Mouse (Mus musculus) midbrain, embryonic 11.5 days (tissue): ENCODE data around the gene Lzts3. TPM values are rescaled to one million over a fixed set of nuclear protein-coding genes. Genes with fewer than 3 reads are reported as not detected.
A peak's percentile ranks its signal among the peaks of the same experiment; 100 is the strongest.

Experiments
- ATAC-seq: fragments of 200-750 bp; cut with Nextera tagmentation; 2 replicates; pipeline ENCODE4 v1.8.0; 2017; ENCODE audit warnings: moderate TSS enrichment, moderate library complexity; ENCODE audit not compliant: low FRiP score
- DNase-seq: peaks from one replicate; pipeline ENCODE4 v3.0.0; 2015; ENCODE audit warnings: low spot score; ENCODE audit errors: missing footprints
- H3K27ac ChIP-seq: fragments of 300-500 bp; sonication (generic); 2 replicates; pipeline ENCODE4 v1.5.1; 2014; ENCODE audit warnings: low read depth, low read length
- H3K27me3 ChIP-seq: fragments of 300-500 bp; sonication (generic); 2 replicates; pipeline ENCODE4 v1.6.1; 2014; ENCODE audit warnings: mild to moderate bottlenecking, low read length, moderate library complexity, mixed read lengths; ENCODE audit not compliant: control insufficient read depth, insufficient read depth
- H3K36me3 ChIP-seq: fragments of 300-500 bp; sonication (generic); 2 replicates; pipeline ENCODE4 v1.6.1; 2014; ENCODE audit warnings: mild to moderate bottlenecking, low read length, moderate library complexity, mixed read lengths; ENCODE audit not compliant: control insufficient read depth, insufficient read depth
- H3K4me1 ChIP-seq: fragments of 300-500 bp; sonication (generic); 2 replicates; pipeline ENCODE4 v1.6.1; 2014; ENCODE audit warnings: low read length; ENCODE audit not compliant: control insufficient read depth, insufficient read depth
- H3K4me2 ChIP-seq: fragments of 300-500 bp; sonication (generic); 2 replicates; pipeline ENCODE4 v1.6.1; 2014; ENCODE audit warnings: mild to moderate bottlenecking, moderate library complexity
- H3K4me3 ChIP-seq: fragments of 300-500 bp; sonication (generic); 2 replicates; pipeline ENCODE4 v1.5.1; 2014; ENCODE audit warnings: low read depth, low read length
- H3K9ac ChIP-seq: fragments of 300-500 bp; sonication (generic); 2 replicates; pipeline ENCODE4 v1.6.1; 2014; ENCODE audit warnings: low read length
- H3K9me3 ChIP-seq: fragments of 300-500 bp; sonication (generic); 2 replicates; pipeline ENCODE4 v1.6.1; 2016; ENCODE audit warnings: low read length; ENCODE audit not compliant: control insufficient read depth
- WGBS: fragments of 180-500 bp; shearing (Covaris S2); extraction: QIAGEN DNeasy Blood & Tissue Kit; methylation state at CpG from one replicate; pipeline ENCODE4 v1.1.7; 2014; 5-methylcytosine and 5-hydroxymethylcytosine counted together
- polyA plus RNA-seq: library from polyadenylated mRNA; unstranded; fragments of >200 nt; fragmentation: Nextera tagmentation; extraction: Ambion mirVana; gene quantifications from 2 replicates; pipeline ENCODE4 v1.2.1, GENCODE M21; 2014

The Lzts3 gene
- 1.1 and 1.4 TPM in 2 replicates for polyA plus RNA-seq

DNA sequence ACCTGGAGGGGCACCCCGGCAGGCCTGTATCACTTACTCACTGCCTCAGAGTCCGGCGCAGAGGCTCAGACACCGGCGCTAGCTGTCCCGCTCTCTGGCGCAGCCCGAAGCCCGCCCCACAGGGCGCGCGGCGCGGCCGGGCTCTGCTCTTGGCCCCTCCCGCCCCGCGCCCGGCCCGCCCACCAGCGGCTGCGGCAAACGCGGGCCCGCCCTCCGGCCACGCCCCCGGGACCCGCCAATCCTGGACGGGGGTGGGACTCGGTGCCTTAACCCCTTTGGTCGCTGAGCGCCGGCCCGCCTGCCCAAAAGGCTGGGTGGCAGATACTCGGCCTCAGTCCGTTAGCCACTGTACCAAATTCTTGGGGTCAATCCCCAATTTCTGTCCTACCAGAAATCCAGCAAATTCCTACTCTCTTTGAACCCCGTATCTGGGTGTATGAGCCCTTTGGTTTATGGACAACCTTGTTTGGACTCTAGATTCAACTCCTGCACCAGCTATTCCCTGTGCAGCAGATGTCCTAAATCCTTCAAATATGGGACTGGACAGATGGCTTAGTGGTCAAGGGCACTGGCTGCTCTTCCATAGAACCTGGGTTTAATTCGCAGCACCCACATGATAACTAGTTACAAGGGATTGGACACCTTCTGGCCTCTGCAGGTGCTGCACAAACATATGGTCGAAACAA, at the start of gene Lzts3:
Gene Lzts3 (minus strand): TSS at position 120 of the 686 bp plus-strand sequence.
- peak; percentile 97 for ATAC-seq
- H3K9me3 ChIP-seq: no peaks in the 10 kb centered on the region
- peaks cover 12% of the 10 kb centered on the region for H3K27me3 ChIP-seq
- peak; percentile 99 for DNase-seq
- peak within 1 kb of the TSS; percentile 69 for H3K9ac ChIP-seq
- H3K4me3 ChIP-seq: peak within 1 kb of the TSS; percentile 60
- no peaks in the 10 kb centered on the region for H3K36me3 ChIP-seq
- peaks cover 4% of the 10 kb centered on the region; the same call in 1 of the 2 replicates for H3K4me1 ChIP-seq
- peak within 1 kb of the TSS; percentile 83 for H3K4me2 ChIP-seq
- H3K27ac ChIP-seq: no peak within 1 kb of the TSS
- 4% methylated on average over 34 of the region's 40 CpGs for WGBS

DNA sequence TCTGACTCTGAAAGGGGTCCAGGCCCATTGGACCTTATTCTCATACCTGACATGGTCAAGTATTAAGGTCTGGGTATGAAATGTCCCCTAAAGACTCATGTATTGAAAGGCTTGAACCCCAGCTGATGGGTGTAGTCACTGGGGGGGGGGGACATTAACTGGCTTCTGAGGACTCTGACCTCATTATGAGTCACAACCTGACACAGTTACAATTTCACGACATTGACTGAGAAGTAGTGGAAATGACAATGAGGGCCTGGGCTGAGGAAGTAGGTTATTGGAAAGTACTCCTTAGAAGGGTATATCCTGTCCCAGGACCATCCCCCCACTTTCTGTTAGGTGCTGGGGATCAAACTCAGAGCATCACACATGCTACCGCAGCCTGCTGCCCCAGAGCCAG, 46.4 kb upstream of the Lzts3 start:
- H3K27ac ChIP-seq: no peak overlapping the region
- no peak overlapping the region for H3K4me2 ChIP-seq
- no peak for ATAC-seq
- H3K9ac ChIP-seq: no peak overlapping the region
- no peaks in the 10 kb centered on the region for H3K36me3 ChIP-seq
- WGBS: 89% methylated on average over 2 of the region's 2 CpGs
- no peaks in the 10 kb centered on the region for H3K4me1 ChIP-seq
- DNase-seq: no peak
- no peaks in the 10 kb centered on the region for H3K27me3 ChIP-seq
- no peak overlapping the region for H3K4me3 ChIP-seq
- no peaks in the 10 kb centered on the region for H3K9me3 ChIP-seq

DNA sequence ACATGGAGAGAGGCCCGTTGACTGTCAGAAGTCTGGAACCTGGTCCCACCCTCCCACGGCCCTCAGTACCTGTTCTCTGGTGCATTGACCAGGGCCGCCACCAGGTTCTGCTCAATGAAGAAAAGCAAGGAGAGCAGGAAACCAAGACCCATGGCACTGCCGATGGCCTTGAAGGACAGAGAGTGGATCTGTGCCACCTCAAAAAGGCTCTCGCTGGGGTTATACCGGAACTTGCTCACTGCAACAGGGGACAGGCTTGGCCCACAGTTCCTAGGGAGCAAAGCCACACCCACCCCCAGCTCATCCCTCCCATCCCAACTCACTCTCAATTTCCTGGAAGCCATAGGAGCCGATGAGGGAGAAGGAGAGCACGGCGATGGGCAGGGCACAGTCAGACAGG, 42.8 kb upstream of the Lzts3 start:
- Histone ChIP-seq H3K36me3 (peaks cover 6% of the 10 kb centered on the region), H3K4me1 (no peaks in the 10 kb centered on the region), H3K9me3 (no peaks in the 10 kb centered on the region), H3K4me2 (no peak overlapping the region), H3K27me3 (no peaks in the 10 kb centered on the region), H3K4me3 (no peak overlapping the region), H3K27ac (no peak overlapping the region), H3K9ac (no peak overlapping the region)
- 92% methylated on average over 9 of the region's 9 CpGs for WGBS
- no peak for DNase-seq
- ATAC-seq: no peak

DNA sequence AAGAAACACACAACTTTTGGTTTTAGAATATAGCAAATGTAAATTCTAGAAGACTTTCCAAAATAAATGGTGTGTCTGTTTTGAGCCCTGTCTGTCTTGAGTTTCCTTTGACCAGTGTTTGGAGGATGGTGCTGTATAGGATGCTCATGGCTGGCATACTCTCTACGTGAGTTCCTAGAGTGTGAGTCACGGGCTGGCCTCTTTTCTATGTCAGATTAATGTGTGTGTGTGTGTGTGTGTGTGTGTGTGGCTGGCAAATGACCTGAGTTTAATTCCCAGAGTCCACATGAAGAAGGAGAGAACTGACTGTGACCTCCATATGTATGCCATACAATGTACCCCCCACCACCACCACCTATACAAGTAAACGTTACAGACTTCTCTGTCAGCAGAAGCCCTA, 38.9 kb upstream of the Lzts3 start:
- 76% methylated on average over 3 of the region's 3 CpGs for WGBS
- no peak overlapping the region for H3K27ac ChIP-seq
- H3K4me2 ChIP-seq: no peak overlapping the region
- H3K4me1 ChIP-seq: no peaks in the 10 kb centered on the region
- ATAC-seq (no peak), DNase-seq (no peak)
- H3K27me3 ChIP-seq: no peaks in the 10 kb centered on the region
- no peaks in the 10 kb centered on the region for H3K9me3 ChIP-seq
- H3K36me3 ChIP-seq: peaks cover 21% of the 10 kb centered on the region
- H3K4me3 ChIP-seq: no peak overlapping the region
- H3K9ac ChIP-seq: no peak overlapping the region

DNA sequence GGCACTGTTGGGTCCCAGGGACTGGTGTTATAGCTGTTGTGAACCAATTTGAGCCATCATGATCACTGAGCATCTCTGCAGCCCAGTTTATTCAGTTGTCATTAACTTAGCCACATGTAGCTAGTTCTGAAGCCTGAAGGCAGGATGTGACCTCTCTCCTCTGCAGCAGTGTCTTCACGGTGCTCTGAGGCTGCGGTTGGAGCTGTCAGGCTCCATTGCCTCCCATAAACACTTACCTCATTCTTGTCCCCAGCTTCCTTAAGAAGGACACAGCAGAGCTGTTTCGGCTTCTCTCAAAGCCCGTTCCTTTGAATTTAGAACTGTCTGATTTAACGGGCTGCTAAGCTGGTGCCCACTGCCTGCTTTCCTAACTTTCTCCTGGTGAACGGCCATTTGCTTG, 37.3 kb upstream of the Lzts3 start:
- no peak overlapping the region for H3K27ac ChIP-seq
- peaks cover 29% of the 10 kb centered on the region for H3K36me3 ChIP-seq
- ATAC-seq (no peak), DNase-seq (no peak)
- no peak overlapping the region for H3K9ac ChIP-seq
- H3K4me2 ChIP-seq: no peak overlapping the region
- H3K4me3 ChIP-seq: no peak overlapping the region
- H3K9me3 ChIP-seq: no peaks in the 10 kb centered on the region
- H3K27me3 ChIP-seq: no peaks in the 10 kb centered on the region
- WGBS: 93% methylated on average over 6 of the region's 6 CpGs
- H3K4me1 ChIP-seq: no peaks in the 10 kb centered on the region

DNA sequence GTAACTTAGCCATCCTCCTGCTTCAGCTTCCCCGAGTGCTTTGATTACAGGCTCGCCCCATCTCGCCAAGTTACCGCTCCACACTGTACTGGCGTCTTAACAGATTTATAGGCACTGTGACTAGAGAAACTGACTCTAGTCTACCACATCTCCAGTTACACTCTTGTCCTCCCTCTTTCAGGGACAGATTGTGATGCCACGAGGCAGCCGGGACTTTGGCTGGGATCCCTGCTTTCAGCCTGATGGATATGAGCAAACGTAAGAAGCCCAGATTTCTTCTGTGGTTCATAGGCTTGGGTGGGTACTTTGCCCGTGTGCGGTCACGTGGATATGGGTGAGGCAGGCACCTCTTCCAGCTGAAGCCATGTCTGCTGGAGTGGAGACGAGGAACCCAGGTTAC, 36.6 kb upstream of the Lzts3 start:
- 95% methylated on average over 12 of the region's 12 CpGs for WGBS
- Histone ChIP-seq H3K4me1 (no peaks in the 10 kb centered on the region), H3K9me3 (no peaks in the 10 kb centered on the region), H3K36me3 (peaks cover 33% of the 10 kb centered on the region), H3K4me3 (no peak overlapping the region), H3K4me2 (no peak overlapping the region), H3K27ac (no peak overlapping the region), H3K27me3 (no peaks in the 10 kb centered on the region), H3K9ac (no peak overlapping the region)
- DNase-seq (no peak), ATAC-seq (no peak)

DNA sequence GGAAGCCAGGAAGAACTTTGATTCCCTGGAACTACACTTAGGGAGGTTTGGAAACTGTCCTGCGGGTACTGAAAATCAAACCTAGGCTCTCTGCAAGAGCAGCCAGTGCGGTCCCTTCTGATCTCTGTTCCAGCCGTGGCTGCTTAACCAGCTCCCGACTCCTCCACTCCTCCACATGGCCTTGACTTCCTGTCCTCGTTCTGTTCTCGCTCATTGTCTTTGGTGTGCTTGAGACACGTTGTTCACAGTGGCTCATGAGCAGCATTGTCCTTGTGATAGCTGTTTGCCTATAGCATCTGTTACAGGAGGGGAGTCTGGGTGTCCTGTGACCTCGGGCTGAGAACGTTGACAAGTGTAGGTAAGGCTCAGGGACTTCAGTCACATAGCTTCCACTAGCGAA, 34.6 kb upstream of the Lzts3 start:
- ATAC-seq: no peak
- no peak overlapping the region for H3K27ac ChIP-seq
- peaks cover 35% of the 10 kb centered on the region for H3K36me3 ChIP-seq
- H3K4me2 ChIP-seq: no peak overlapping the region
- H3K27me3 ChIP-seq: no peaks in the 10 kb centered on the region
- 94% methylated on average over 10 of the region's 10 CpGs for WGBS
- no peaks in the 10 kb centered on the region for H3K9me3 ChIP-seq
- no peaks in the 10 kb centered on the region for H3K4me1 ChIP-seq
- H3K4me3 ChIP-seq: no peak overlapping the region
- no peak for DNase-seq
- no peak overlapping the region for H3K9ac ChIP-seq

DNA sequence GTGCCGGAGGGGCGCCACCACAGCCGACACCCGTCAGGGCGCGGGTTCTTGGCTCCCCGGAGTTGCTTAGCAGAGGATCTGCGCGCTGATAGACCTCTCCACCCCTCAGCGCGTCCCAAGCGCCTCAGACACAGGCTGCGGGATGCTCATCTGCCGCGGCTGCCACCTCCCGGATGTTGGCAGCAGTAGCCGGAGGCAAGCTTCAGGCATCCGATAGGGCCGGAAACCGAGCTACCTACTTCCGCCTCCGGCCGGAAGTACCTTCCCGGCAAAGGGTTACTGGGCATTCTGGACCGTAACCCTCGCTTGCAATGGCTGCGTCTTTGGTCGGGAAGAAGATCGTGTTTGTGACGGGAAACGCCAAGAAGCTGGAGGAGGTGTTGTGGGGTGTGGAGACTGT, 25.0 kb upstream of the Lzts3 start, which contains the start of gene Itpa:
Gene Itpa (plus strand): TSS at position 52 of the 400 bp plus-strand sequence.
- peak; percentile 95 for DNase-seq
- Histone ChIP-seq H3K9me3 (no peaks in the 10 kb centered on the region), H3K4me2 (peak within 1 kb of the TSS; percentile 90), H3K27me3 (no peaks in the 10 kb centered on the region), H3K4me1 (peaks cover 16% of the 10 kb centered on the region), H3K36me3 (peaks cover 6% of the 10 kb centered on the region; the same call in 1 of the 2 replicates), H3K27ac (peak within 1 kb of the TSS; percentile 75), H3K4me3 (peak within 1 kb of the TSS; percentile 68), H3K9ac (peak within 1 kb of the TSS; percentile 79)
- ATAC-seq: peak; percentile 72
- under 1% methylated on average over 31 of the region's 31 CpGs for WGBS

DNA sequence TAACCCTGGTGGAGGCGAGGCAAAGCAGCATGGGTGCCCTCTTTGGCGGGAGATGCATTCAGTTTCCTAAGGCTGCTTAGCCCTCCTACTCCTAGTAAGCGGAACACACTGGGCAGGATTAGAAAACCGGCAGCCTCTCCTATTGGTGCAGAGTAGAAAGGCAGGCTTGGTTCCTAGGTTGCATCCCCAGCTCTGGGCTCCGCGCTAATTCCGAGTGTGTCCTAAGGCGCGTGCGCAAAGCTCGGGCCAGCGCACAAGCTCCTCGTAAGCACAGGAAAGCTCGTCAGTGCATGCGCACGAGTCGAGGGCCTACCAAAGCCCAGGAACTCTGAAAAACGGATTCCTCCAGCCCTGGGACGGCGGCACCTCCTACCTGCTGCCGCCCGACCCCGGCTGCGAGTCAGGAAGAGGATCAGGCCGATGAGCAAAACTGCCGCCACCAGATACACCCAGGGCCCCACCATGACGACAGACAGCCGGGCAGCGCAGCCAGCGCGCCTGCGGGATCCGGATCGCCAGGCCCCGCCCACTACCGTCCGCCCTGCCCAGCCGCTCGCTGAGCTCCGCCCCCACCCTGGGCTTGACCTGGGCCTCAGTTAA, 21.6 kb upstream of the Lzts3 start, which contains the start of gene Ddrgk1:
Gene Ddrgk1 (minus strand): TSS at position 558 of the 600 bp plus-strand sequence.
- peak; percentile 99 for DNase-seq
- ATAC-seq: peak; percentile 96
- H3K4me1 ChIP-seq: peaks cover 17% of the 10 kb centered on the region
- H3K4me2 ChIP-seq: peak within 1 kb of the TSS; percentile 48
- no peaks in the 10 kb centered on the region for H3K27me3 ChIP-seq
- peak within 1 kb of the TSS; percentile 60 for H3K4me3 ChIP-seq
- peak within 1 kb of the TSS; percentile 96 for H3K27ac ChIP-seq
- WGBS: under 1% methylated on average over 40 of the region's 40 CpGs
- peak within 1 kb of the TSS; percentile 86 for H3K9ac ChIP-seq
- H3K36me3 ChIP-seq: peaks cover 2% of the 10 kb centered on the region; the same call in 1 of the 2 replicates
- H3K9me3 ChIP-seq: no peaks in the 10 kb centered on the region
